Mouse (Mus musculus): ENCODE results near the gene Cfap77.
A peak's percentile ranks its signal among the peaks of the same experiment; 100 is the strongest.
"Not testable (repeated sequence)": the region's sequence is repeated elsewhere in the genome, so short reads cannot be mapped to it uniquely, and the experiment has no call there.

Gene Cfap77

DNA sequence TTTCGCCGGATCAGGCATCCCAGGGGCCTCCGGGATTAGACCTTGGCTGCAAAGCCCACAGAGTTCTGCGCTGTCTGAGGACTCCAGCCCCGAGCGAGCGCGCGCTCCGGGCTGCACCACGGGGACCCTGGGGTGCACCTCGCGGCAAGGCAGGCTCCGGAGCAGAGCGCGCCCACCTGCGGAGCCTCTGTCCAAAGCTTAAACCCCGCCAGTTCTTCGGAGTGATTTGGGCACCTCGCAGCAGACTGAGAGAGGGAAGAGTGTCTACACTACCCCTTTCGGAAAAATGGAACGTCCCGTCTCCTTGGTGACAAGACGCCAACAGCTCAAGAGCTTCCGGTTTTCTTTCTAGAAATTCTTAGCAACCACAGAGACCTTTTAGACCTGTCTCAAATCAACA lies at the start of gene Cfap77:
TSS of gene Cfap77 (minus strand) at position 76 of the 400 bp plus-strand sequence.
- DNase-seq (ENCODE audit: low read depth, low spot score): peak; percentile 76

GRCm38 (mm10) chr2:29102416-29103377 lies 47.8 kb upstream of the Cfap77 start:
- DNase-seq (ENCODE audit: low read depth, low spot score): not testable (repeated sequence)

- no peak for DNase-seq (ENCODE audit: low read depth, low spot score)
Measured at GRCm38 (mm10) chr2:29100822-29101534, 46.1 kb upstream of the Cfap77 start.

DNA sequence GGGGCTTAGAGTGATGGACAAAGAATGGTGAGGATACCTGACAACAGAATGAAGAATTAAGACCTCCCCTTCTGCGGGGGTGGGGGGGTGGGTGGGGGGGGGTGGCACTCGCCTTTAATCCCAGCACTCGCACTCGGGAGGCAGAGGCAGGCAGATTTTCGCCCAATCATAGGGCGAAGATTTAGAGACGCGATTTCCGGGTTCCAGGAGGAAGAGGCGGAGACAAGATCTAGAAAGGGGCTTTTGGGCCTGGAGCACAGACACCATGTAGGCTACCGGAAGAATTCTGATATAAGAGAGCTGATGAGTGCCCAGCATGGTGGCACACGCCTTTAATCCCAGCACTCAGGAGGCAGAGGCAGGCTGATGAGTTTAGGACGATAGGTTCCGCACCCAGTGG lies 44.8 kb upstream of the Cfap77 start:
- DNase-seq (ENCODE audit: low read depth, low spot score): no peak

DNA sequence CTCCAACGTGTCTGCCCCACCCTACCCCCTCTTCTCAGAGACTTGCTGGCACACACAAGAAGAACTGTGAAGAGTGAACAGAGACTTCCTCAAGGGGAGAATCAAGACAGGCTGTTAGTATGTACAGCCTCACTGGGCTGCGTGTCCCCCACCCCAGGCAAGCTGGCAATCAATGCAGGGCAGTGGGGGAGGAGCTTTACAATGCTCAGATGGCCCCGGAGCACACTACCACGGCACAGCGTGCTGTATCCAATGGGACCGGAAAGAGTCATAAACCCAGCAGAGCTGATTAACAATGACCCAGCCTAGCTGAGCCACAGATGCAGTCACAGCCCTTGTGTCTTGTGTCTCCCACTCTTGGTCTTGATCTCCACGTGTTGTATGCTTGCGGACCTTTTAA lies 43.9 kb upstream of the Cfap77 start:
- DNase-seq (ENCODE audit: low read depth, low spot score): peak; percentile 4

- not testable (repeated sequence) for DNase-seq (ENCODE audit: low read depth, low spot score)
Measured at GRCm38 (mm10) chr2:29097955-29098354, 43.1 kb upstream of the Cfap77 start.

- DNase-seq (ENCODE audit: low read depth, low spot score): no peak
Measured at GRCm38 (mm10) chr2:29097465-29097864, 42.6 kb upstream of the Cfap77 start.

GRCm38 (mm10) chr2:29096751-29097150 lies 41.9 kb upstream of the Cfap77 start:
- no peak for DNase-seq (ENCODE audit: low read depth, low spot score)

GRCm38 (mm10) chr2:29095674-29096073 lies 40.8 kb upstream of the Cfap77 start:
- no peak for DNase-seq (ENCODE audit: low read depth, low spot score)

GRCm38 (mm10) chr2:29089276-29089675 lies 34.4 kb upstream of the Cfap77 start:
- DNase-seq (ENCODE audit: low read depth, low spot score): not testable (repeated sequence)

DNA sequence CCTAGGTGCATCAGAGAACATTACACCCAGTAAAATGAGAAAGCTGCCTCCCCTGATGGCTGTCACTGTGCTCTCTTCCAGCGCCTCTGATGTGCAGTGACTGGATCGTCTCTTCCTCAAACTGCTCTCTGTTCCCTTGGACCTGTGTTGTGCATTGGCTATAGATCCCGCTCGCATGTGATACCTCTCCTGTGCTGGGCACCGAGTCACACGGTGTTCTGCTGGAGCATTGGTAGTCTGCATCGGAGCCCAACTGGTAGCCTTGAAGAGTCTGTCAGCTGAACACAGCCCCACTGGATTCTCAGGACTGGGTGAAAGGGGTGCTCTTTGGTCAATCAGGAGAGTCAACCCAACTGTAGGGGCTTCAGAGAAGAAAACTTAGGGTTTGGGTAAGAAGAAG lies 31.2 kb upstream of the Cfap77 start:
- no peak for DNase-seq (ENCODE audit: low read depth, low spot score)

- no peak for DNase-seq (ENCODE audit: low read depth, low spot score)
Measured at GRCm38 (mm10) chr2:29081965-29082364, 27.1 kb upstream of the Cfap77 start.

DNA sequence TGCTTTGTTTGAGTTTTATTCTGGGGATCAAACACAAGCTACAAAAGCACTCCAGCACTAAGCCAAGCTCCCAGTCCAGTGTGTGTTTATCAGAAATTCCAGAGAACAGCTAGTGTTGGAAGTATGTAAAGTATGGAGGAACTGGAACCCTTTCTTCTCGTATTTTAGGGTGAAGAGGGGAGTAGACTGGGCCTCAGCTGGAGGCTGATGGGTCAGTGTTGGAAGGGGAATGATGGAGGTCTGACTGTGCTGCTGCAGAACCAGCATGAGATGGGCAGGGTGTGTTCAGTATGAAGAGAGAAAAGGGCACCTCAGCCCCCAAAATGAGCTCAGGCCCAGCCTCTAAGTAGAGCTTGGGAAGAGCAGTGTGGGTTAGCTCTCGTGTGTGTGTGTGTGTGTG lies 21.4 kb upstream of the Cfap77 start:
- no peak for DNase-seq (ENCODE audit: low read depth, low spot score)

DNA sequence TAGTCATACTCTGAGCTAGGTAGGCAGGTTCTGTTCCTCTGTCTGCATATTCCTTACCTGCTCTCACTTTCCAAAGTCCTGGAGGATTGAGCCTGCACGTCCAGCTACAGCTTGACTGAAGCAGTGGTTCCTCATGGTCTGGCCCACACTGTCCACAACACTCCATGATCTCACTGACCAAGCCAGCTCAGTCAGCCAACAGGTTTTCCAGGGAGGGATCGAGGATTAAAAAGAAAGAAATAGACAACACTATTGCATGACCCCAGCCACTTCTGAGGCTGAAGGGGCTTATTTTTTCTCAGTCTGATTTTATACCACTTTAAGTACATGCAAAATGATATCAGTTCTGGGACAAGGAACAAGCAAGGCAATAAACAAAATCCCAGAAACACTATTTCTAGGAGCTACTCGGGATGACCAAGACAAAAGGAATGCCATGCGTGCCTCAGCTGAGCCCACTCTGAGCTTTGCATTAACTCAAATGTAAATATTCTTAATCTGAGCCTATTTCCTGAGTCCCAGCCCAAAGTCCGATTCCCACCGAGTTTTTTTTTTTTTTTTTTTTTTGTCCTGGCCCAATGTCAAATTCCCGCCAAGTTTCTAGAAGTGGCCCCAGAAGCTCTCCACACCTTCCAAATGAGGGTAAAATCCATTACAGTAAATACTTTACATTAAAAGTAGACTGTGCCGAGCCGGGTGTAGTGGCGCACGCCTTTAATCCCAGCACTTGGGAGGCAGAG lies 20.6 kb upstream of the Cfap77 start:
- no peak for DNase-seq (ENCODE audit: low read depth, low spot score)

DNA sequence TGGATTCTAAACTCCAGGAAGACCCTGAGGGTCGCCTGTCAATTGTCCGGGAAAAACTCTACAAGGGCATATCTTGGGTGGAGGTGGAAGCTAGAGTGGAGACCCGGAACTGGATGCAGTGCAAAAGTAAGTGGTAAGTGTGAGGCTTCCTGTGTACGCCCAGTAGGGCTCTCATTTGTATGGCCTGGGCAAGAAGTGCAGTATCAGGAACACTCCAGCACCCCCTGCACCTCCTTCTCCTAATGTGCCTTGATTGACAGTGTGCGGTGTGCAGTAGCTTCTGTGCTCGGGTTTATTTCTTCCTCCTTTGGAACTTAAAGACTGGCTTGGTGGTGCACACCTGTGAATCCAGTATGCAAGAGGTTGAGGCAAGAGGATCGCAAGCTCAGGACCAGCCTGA lies 19.8 kb upstream of the Cfap77 start:
- no peak for DNase-seq (ENCODE audit: low read depth, low spot score)

GRCm38 (mm10) chr2:29066410-29066809 lies 11.5 kb upstream of the Cfap77 start:
- peak; percentile 43 for DNase-seq (ENCODE audit: low read depth, low spot score)

DNA sequence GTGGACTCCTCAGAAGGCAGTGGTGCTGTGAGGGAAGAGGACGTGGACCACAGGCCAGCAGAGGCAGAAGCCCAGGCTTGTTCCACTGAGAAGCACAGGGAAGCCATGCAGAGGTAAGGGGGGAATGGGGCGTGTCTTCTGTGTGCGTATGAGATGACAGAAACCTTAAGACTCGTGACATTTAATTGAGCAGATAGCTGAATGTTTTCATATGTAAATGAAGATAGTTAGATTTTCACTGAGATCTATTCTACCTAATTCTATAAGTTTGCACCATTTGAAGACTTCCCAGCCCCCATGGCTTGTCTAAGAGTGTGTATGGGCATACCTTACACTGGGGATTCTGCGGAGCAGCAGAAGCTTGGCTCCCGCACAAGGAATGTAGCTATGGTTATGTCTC lies 10.9 kb upstream of the Cfap77 start:
- DNase-seq (ENCODE audit: low read depth, low spot score): no peak

DNA sequence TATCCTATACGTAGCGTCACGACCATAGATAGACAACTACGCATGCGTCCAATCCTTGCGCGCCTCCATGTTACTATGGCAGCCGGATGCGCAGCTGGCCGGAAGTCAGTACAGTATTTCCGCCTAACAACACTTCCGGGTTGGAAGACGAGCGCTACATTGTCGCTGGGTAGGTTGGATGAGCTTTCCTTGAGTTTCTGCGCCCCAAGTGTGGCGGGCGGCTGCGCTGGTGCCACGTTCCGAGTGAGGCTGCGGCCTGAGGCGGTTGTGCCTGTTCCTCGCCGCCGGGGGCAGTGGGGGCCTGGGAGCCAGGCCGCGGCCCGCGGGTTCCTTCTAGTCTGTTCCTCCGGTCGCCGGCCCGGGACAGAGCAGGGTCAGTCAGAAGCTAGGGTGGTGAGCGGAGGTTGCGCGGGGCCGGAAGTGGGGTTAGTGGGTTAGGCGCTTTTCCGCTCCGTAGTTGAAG lies 5.3 kb upstream of the Cfap77 start, which contains the start of gene Ttf1:
TSS of gene Ttf1 (plus strand) at position 128 of the 463 bp plus-strand sequence.
- DNase-seq (ENCODE audit: low read depth, low spot score): peak; percentile 94

DNA sequence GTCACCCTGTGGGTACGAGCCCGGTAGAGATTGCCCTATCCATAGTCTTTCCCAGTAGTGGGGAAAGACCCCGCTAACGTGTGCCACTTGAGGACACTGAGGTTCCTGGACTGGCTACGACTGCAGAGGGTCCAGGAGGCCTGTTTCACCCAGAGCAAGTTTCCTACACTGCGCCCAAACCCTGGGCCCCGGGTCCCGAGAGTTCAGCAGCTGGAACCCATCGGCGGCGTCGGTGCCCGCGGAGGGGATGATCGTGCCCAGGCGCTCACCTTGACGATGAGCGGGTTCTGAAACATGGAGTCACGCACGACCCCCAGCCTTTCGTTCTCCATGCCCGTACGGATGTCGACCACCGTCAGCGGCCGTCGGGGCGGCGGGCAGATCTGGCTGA lies 326 bp downstream of the Cfap77 start:
- no peak for DNase-seq (ENCODE audit: low read depth, low spot score)

GRCm38 (mm10) chr2:29053802-29054544 lies 893 bp downstream of the Cfap77 start:
- DNase-seq (ENCODE audit: low read depth, low spot score): peak; percentile 78

- peak; percentile 67 for DNase-seq (ENCODE audit: low read depth, low spot score)
Measured at GRCm38 (mm10) chr2:29052943-29053454, 1.9 kb downstream of the Cfap77 start.

All from forelimb bud, embryonic 11.5 days (tissue).